Mouse (Mus musculus): ENCODE measurements around the gene Rnf183. TPM values are rescaled to one million over a fixed set of nuclear protein-coding genes. Genes with fewer than 3 reads are reported as not detected.

Rnf183 gene
- total RNA-seq, 1 experiment: 0.89 TPM

DNA sequence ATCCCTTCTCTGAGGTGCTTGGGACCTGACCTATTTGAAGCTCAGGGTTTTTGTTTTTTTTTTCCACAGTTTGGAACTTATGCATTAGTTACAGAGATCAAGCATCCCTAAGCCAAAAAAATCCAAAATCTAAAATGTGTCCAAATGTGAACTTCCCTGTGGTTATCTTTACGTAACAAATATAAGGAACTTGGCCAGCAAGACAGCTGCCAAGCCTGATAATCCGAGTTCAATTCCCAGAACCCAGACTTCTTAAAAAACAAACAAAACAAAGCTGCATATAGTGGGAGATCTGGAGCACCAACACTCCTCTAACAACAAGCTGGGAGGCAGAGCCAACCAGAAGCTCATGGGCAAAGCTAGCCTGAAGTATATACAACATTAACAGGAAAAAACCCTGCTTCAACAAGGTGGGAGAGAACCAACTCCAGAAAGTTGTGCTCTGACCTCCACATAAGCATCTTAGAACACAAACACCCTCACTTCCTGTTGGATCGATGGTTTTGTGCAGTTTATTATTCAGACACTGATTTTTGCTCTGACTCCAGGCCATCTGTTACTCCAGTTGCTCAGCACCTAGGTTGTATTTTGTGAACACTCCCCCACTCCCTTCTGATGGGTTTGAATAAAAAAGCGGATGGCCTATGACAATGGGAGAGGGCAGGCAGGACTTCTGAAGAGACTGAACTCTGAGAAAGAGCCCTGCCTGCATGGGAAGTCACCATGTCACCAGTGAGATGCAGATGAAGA lies 37.3 kb downstream of the Rnf183 start:
- no peak for DNase-seq (ENCODE audit: low read depth, low spot score)
- Histone ChIP-seq H3K36me3 (ENCODE audit: control insufficient read depth, insufficient read depth, low read length, poor library complexity, severe bottlenecking) (peaks cover 29% of the 10 kb centered on the region), H3K4me1 (ENCODE audit: control insufficient read depth in 2 of 2, insufficient read depth in 2 of 2, low read length in 2 of 2, poor library complexity in 1 of 2) (peaks cover 0 to 6% of the 10 kb centered on the region in 2 experiments; a peak in 2 of 4 replicates), H3K4me3 (ENCODE audit: insufficient read depth in 1 of 2, low read depth in 1 of 2, low read length in 2 of 2, poor library complexity in 1 of 2, severe bottlenecking in 1 of 2) (no peak overlapping the region), H3K27ac (ENCODE audit: insufficient read depth, low read depth, low read length, poor library complexity, severe bottlenecking) (no peak overlapping the region; the same call in 1 of the 2 replicates), H3K9me3 (ENCODE audit: control insufficient read depth, insufficient read depth, low read depth, low read length) (no peaks in the 10 kb centered on the region), H3K9ac (ENCODE audit: insufficient read depth, low read depth, low read length, poor library complexity, severe bottlenecking) (no peak overlapping the region)
- in situ Hi-C loops (cut with MboI; ENCODE audit: low sequenced_read_pairs in 2 of 2, unreplicated experiment in 2 of 2): no loop called here
- TF ChIP-seq CHD2 (IDR thresholded peaks at IDR 0.05; ENCODE audit: low read depth, low read length) (no peak), ZC3H11A (IDR thresholded peaks at IDR 0.05; ENCODE audit: borderline replicate concordance, low read depth, low read length) (no peak), ZNF384 (IDR thresholded peaks at IDR 0.05; ENCODE audit: low read depth, low read length) (no peak), MAFK (IDR thresholded peaks at IDR 0.05; ENCODE audit: insufficient read depth, low read depth, low read length) (no peak), HCFC1 (IDR thresholded peaks at IDR 0.05; ENCODE audit: borderline replicate concordance, insufficient read depth, low read length) (no peak)

GRCm38 (mm10) chr4:62395806-62396205 lies 39.2 kb downstream of the Rnf183 start:
- H3K36me3 ChIP-seq (ENCODE audit: control insufficient read depth, insufficient read depth, low read length, poor library complexity, severe bottlenecking): peaks cover 22% of the 10 kb centered on the region
- no peak for DNase-seq (ENCODE audit: low read depth, low spot score)
- H3K9me3 ChIP-seq (ENCODE audit: control insufficient read depth, insufficient read depth, low read depth, low read length): no peaks in the 10 kb centered on the region
- no peak overlapping the region for H3K27ac ChIP-seq (ENCODE audit: insufficient read depth, low read depth, low read length, poor library complexity, severe bottlenecking)
- in situ Hi-C loops (cut with MboI; ENCODE audit: low sequenced_read_pairs in 2 of 2, unreplicated experiment in 2 of 2): no loop called here
- no peak overlapping the region for H3K4me3 ChIP-seq (ENCODE audit: insufficient read depth in 1 of 2, low read depth in 1 of 2, low read length in 2 of 2, poor library complexity in 1 of 2, severe bottlenecking in 1 of 2)
- no peak overlapping the region for H3K9ac ChIP-seq (ENCODE audit: insufficient read depth, low read depth, low read length, poor library complexity, severe bottlenecking)
- peaks cover 0 to 6% of the 10 kb centered on the region in 2 experiments; a peak in 2 of 4 replicates for H3K4me1 ChIP-seq (ENCODE audit: control insufficient read depth in 2 of 2, insufficient read depth in 2 of 2, low read length in 2 of 2, poor library complexity in 1 of 2)
- no peak for TF ChIP-seq CHD2 (IDR thresholded peaks at IDR 0.05; ENCODE audit: low read depth, low read length)
- no peak for TF ChIP-seq HCFC1 (IDR thresholded peaks at IDR 0.05; ENCODE audit: borderline replicate concordance, insufficient read depth, low read length)
- TF ChIP-seq ZNF384 (IDR thresholded peaks at IDR 0.05; ENCODE audit: low read depth, low read length): no peak
- TF ChIP-seq ZC3H11A (IDR thresholded peaks at IDR 0.05; ENCODE audit: borderline replicate concordance, low read depth, low read length): no peak
- no peak for TF ChIP-seq MAFK (IDR thresholded peaks at IDR 0.05; ENCODE audit: insufficient read depth, low read depth, low read length)

- no peak for DNase-seq (ENCODE audit: low read depth, low spot score)
- Histone ChIP-seq H3K4me1 (ENCODE audit: control insufficient read depth in 2 of 2, insufficient read depth in 2 of 2, low read length in 2 of 2, poor library complexity in 1 of 2) (no peaks in the 10 kb centered on the region; a peak in 2 of 4 replicates), H3K27ac (ENCODE audit: insufficient read depth, low read depth, low read length, poor library complexity, severe bottlenecking) (peak overlapping the region; percentile 18; the same call in 1 of the 2 replicates), H3K9ac (ENCODE audit: insufficient read depth, low read depth, low read length, poor library complexity, severe bottlenecking) (peak overlapping the region; percentile 15; the same call in 1 of the 2 replicates), H3K4me3 (ENCODE audit: insufficient read depth in 1 of 2, low read depth in 1 of 2, low read length in 2 of 2, poor library complexity in 1 of 2, severe bottlenecking in 1 of 2) (no peak overlapping the region), H3K36me3 (ENCODE audit: control insufficient read depth, insufficient read depth, low read length, poor library complexity, severe bottlenecking) (peaks cover 14% of the 10 kb centered on the region), H3K9me3 (ENCODE audit: control insufficient read depth, insufficient read depth, low read depth, low read length) (no peaks in the 10 kb centered on the region)
- in situ Hi-C loops (cut with MboI; ENCODE audit: low sequenced_read_pairs in 2 of 2, unreplicated experiment in 2 of 2): no loop called here
- TF ChIP-seq HCFC1 (IDR thresholded peaks at IDR 0.05; ENCODE audit: borderline replicate concordance, insufficient read depth, low read length) (no peak), ZNF384 (IDR thresholded peaks at IDR 0.05; ENCODE audit: low read depth, low read length) (no peak), CHD2 (IDR thresholded peaks at IDR 0.05; ENCODE audit: low read depth, low read length) (no peak), ZC3H11A (IDR thresholded peaks at IDR 0.05; ENCODE audit: borderline replicate concordance, low read depth, low read length) (no peak)
These were observed 41.6 kb downstream of the Rnf183 start for GRCm38 (mm10) chr4:62393459-62393858.

GRCm38 (mm10) chr4:62391892-62392291 lies 43.2 kb downstream of the Rnf183 start:
- in situ Hi-C loops (cut with MboI; ENCODE audit: low sequenced_read_pairs in 2 of 2, unreplicated experiment in 2 of 2): no loop called here

More at GRCm38 (mm10) chr4:62391892-62392291, 43.2 kb downstream of the Rnf183 start:
- DNase-seq (ENCODE audit: low read depth, low spot score): no peak
- no peak overlapping the region for H3K27ac ChIP-seq (ENCODE audit: insufficient read depth, low read depth, low read length, poor library complexity, severe bottlenecking)
- no peaks in the 10 kb centered on the region for H3K9me3 ChIP-seq (ENCODE audit: control insufficient read depth, insufficient read depth, low read depth, low read length)
- H3K36me3 ChIP-seq (ENCODE audit: control insufficient read depth, insufficient read depth, low read length, poor library complexity, severe bottlenecking): peaks cover 14% of the 10 kb centered on the region
- H3K4me3 ChIP-seq (ENCODE audit: insufficient read depth in 1 of 2, low read depth in 1 of 2, low read length in 2 of 2, poor library complexity in 1 of 2, severe bottlenecking in 1 of 2): no peak overlapping the region
- H3K9ac ChIP-seq (ENCODE audit: insufficient read depth, low read depth, low read length, poor library complexity, severe bottlenecking): no peak overlapping the region
- TF ChIP-seq ZC3H11A (IDR thresholded peaks at IDR 0.05; ENCODE audit: borderline replicate concordance, low read depth, low read length): no peak
- TF ChIP-seq ZNF384 (IDR thresholded peaks at IDR 0.05; ENCODE audit: low read depth, low read length): no peak
- no peak for TF ChIP-seq CHD2 (IDR thresholded peaks at IDR 0.05; ENCODE audit: low read depth, low read length)
- no peaks in the 10 kb centered on the region; a peak in 1 of 4 replicates for H3K4me1 ChIP-seq (ENCODE audit: control insufficient read depth in 2 of 2, insufficient read depth in 2 of 2, low read length in 2 of 2, poor library complexity in 1 of 2)

Data from ES-E14 (cell line).